Mouse (Mus musculus) neural tube, postnatal 0 days (tissue): ENCODE measurements around the gene Ung. TPM values are rescaled to one million over a fixed set of nuclear protein-coding genes. Genes with fewer than 3 reads are reported as not detected.

Source experiments
- polyA plus RNA-seq: library from polyadenylated mRNA; unstranded; fragments of >200 nt; fragmentation: Nextera tagmentation; extraction: Ambion mirVana; gene quantifications from 2 replicates; pipeline ENCODE4 v1.2.1, GENCODE M21; 2015

Gene Ung
- 9.6 and 10.7 TPM in 2 replicates for polyA plus RNA-seq

GRCm38 (mm10) chr5:114130211-114130605, at the start of gene Ung:
TSS of gene Ung (plus strand) at chr5:114130386.

GRCm38 (mm10) chr5:114091057-114091807, 39.0 kb upstream of the Ung start, which contains the start of gene Svop:
TSS of gene Svop (minus strand) at chr5:114091570.

GRCm38 (mm10) chr5:114127374-114128349, 2.5 kb upstream of the Ung start, which contains the start of gene Alkbh2:
TSS of gene Alkbh2 (minus strand) at chr5:114128218.

GRCm38 (mm10) chr5:114146028-114146888, 16.1 kb downstream of the Ung start, which contains the start of gene Acacb:
TSS of gene Acacb (plus strand) at chr5:114146535.

Other genes with a start within 250 kb of the Ung start
- 112 and 123 TPM in 2 replicates for gene Coro1c, start 221.6 kb upstream of the Ung start, polyA plus RNA-seq
- 9.4 and 10.2 TPM in 2 replicates for gene Ssh1, start 136.5 kb upstream of the Ung start, polyA plus RNA-seq
- 0.37 TPM in 1 of 2 replicates, not detected in the other for gene Dao, start 126.7 kb upstream of the Ung start, polyA plus RNA-seq
- 16.6 and 18.1 TPM in 2 replicates for gene Usp30, start 64.9 kb upstream of the Ung start, polyA plus RNA-seq
- 72.4 and 76.4 TPM in 2 replicates for gene Svop, start 38.8 kb upstream of the Ung start, polyA plus RNA-seq
- 9.3 TPM in 2 replicates for gene Alkbh2, start 2.2 kb upstream of the Ung start, polyA plus RNA-seq
- 4.8 and 5.0 TPM in 2 replicates for gene Acacb, start 16.1 kb downstream of the Ung start, polyA plus RNA-seq
- 0.23 TPM in 1 of 2 replicates, not detected in the other for gene Foxn4, start 143.4 kb downstream of the Ung start, polyA plus RNA-seq
- gene Myo1h, start 158.8 kb downstream of the Ung start, polyA plus RNA-seq, result 0.41 and 0.68 TPM in 2 replicates